Mouse (Mus musculus) ES-Bruce4 (cell line): ENCODE data around the gene Dock11. TPM values are rescaled to one million over a fixed set of nuclear protein-coding genes. Genes with fewer than 3 reads are reported as not detected.
A peak's percentile ranks its signal among the peaks of the same experiment; 100 is the strongest.

Experiments
- H3K27ac ChIP-seq: 2 replicates; pipeline ENCODE4 v1.5.1; 2012; ENCODE audit warnings: low read length, inconsistent platforms; ENCODE audit not compliant: insufficient read depth
- H3K27me3 ChIP-seq: 2 replicates; pipeline ENCODE4 v1.6.1; 2012; ENCODE audit warnings: mild to moderate bottlenecking, low read length, inconsistent platforms; ENCODE audit not compliant: control insufficient read depth, poor library complexity, insufficient read depth, severe bottlenecking
- H3K36me3 ChIP-seq: 2 replicates; pipeline ENCODE4 v1.6.1; 2012; ENCODE audit warnings: inconsistent platforms, mild to moderate bottlenecking, low read length, moderate library complexity; ENCODE audit not compliant: control insufficient read depth, poor library complexity, insufficient read depth, severe bottlenecking
- H3K4me1 ChIP-seq: one replicate; pipeline ENCODE4 v1.8.1; 2011; ENCODE audit warnings: low read length; ENCODE audit not compliant: control insufficient read depth, insufficient read depth
- H3K4me3 ChIP-seq: 2 replicates; pipeline ENCODE4 v1.5.1; 2011; ENCODE audit warnings: low read depth, mild to moderate bottlenecking, low read length
- H3K9ac ChIP-seq: 2 replicates; pipeline ENCODE4 v1.6.1; 2012; ENCODE audit warnings: low read depth, mild to moderate bottlenecking, inconsistent platforms; ENCODE audit not compliant: poor library complexity, severe bottlenecking
- H3K9me3 ChIP-seq: replicated peaks from 2 replicates; pipeline ENCODE4 v1.6.1; 2012; ENCODE audit warnings: mild to moderate bottlenecking, low read length, inconsistent platforms; ENCODE audit not compliant: control insufficient read depth, poor library complexity, insufficient read depth, severe bottlenecking
- CTCF ChIP-seq: IDR thresholded peaks from one replicate; pipeline ENCODE4 v1.8.1; 2011; ENCODE audit warnings: low read depth, low read length
- EP300 ChIP-seq: IDR thresholded peaks from 2 replicates; pipeline ENCODE4 v1.6.1; 2011; ENCODE audit warnings: low read depth, low read length; ENCODE audit not compliant: insufficient read depth
- POLR2A ChIP-seq: IDR thresholded peaks from one replicate; pipeline ENCODE4 v1.8.1; 2011; ENCODE audit warnings: low read length; ENCODE audit not compliant: insufficient read depth
- polyA plus RNA-seq: library from polyadenylated mRNA; stranded (reverse); fragments of >200 nt; gene quantifications from 2 replicates; pipeline ENCODE4 v1.2.4, GENCODE M21; 2011; ENCODE audit warnings: low read depth; ENCODE audit not compliant: missing spikeins, insufficient read depth, insufficient read length

Dock11 gene
- 49.0 and 54.7 TPM in 2 replicates for polyA plus RNA-seq

GRCm38 (mm10) chrX:35888087-35888895, at the start of gene Dock11:
TSS of gene Dock11 (plus strand) at chrX:35888832.
- Histone ChIP-seq H3K36me3 (no peaks in the 10 kb centered on the region), H3K4me1 (no peaks in the 10 kb centered on the region), H3K27me3 (no peaks in the 10 kb centered on the region), H3K27ac (no peak within 1 kb of the TSS), H3K4me3 (peak within 1 kb of the TSS; percentile 65), H3K9ac (peak within 1 kb of the TSS; percentile 66), H3K9me3 (no peaks in the 10 kb centered on the region)
- no peak for TF ChIP-seq POLR2A
- no peak for TF ChIP-seq CTCF
- TF ChIP-seq EP300: no peak

GRCm38 (mm10) chrX:35879703-35880102, 8.9 kb upstream of the Dock11 start:
- Histone ChIP-seq H3K4me1 (no peaks in the 10 kb centered on the region), H3K36me3 (no peaks in the 10 kb centered on the region), H3K9ac (no peak overlapping the region), H3K27ac (no peak overlapping the region), H3K4me3 (no peak overlapping the region), H3K9me3 (no peaks in the 10 kb centered on the region), H3K27me3 (no peaks in the 10 kb centered on the region)
- no peak for TF ChIP-seq POLR2A
- no peak for TF ChIP-seq CTCF
- TF ChIP-seq EP300: no peak

GRCm38 (mm10) chrX:35888945-35889799, 540 bp downstream of the Dock11 start:
- H3K9ac ChIP-seq: peak overlapping the region; percentile 66
- H3K36me3 ChIP-seq: no peaks in the 10 kb centered on the region
- H3K4me1 ChIP-seq: no peaks in the 10 kb centered on the region
- H3K27ac ChIP-seq: no peak overlapping the region
- peak overlapping the region; percentile 65 for H3K4me3 ChIP-seq
- H3K9me3 ChIP-seq: no peaks in the 10 kb centered on the region
- no peak for TF ChIP-seq EP300
- TF ChIP-seq CTCF: no peak
- no peak for TF ChIP-seq POLR2A
- no peaks in the 10 kb centered on the region for H3K27me3 ChIP-seq

GRCm38 (mm10) chrX:35889800-35890106, 1.1 kb downstream of the Dock11 start:
- H3K4me3 ChIP-seq: peak overlapping the region; percentile 65
- no peak for TF ChIP-seq CTCF
- no peak for TF ChIP-seq POLR2A
- no peak for TF ChIP-seq EP300
- no peaks in the 10 kb centered on the region for H3K36me3 ChIP-seq
- H3K27ac ChIP-seq: no peak overlapping the region
- no peaks in the 10 kb centered on the region for H3K4me1 ChIP-seq
- peak overlapping the region; percentile 66 for H3K9ac ChIP-seq
- no peaks in the 10 kb centered on the region for H3K27me3 ChIP-seq
- H3K9me3 ChIP-seq: no peaks in the 10 kb centered on the region

- H3K9me3 ChIP-seq: no peaks in the 10 kb centered on the region
- H3K36me3 ChIP-seq: no peaks in the 10 kb centered on the region
- no peak overlapping the region for H3K9ac ChIP-seq
- H3K4me3 ChIP-seq: no peak overlapping the region
- no peaks in the 10 kb centered on the region for H3K27me3 ChIP-seq
- no peaks in the 10 kb centered on the region for H3K4me1 ChIP-seq
- H3K27ac ChIP-seq: no peak overlapping the region
- no peak for TF ChIP-seq POLR2A
- TF ChIP-seq CTCF: no peak
- TF ChIP-seq EP300: no peak
These were observed 3.0 kb downstream of the Dock11 start for GRCm38 (mm10) chrX:35891534-35892125.

GRCm38 (mm10) chrX:35892377-35892776, 3.7 kb downstream of the Dock11 start:
- H3K27ac ChIP-seq: no peak overlapping the region
- no peak for TF ChIP-seq POLR2A
- no peak for TF ChIP-seq CTCF
- TF ChIP-seq EP300: no peak

More at GRCm38 (mm10) chrX:35892377-35892776, 3.7 kb downstream of the Dock11 start:
- H3K9ac ChIP-seq: no peak overlapping the region
- H3K9me3 ChIP-seq: no peaks in the 10 kb centered on the region
- no peaks in the 10 kb centered on the region for H3K36me3 ChIP-seq
- no peaks in the 10 kb centered on the region for H3K27me3 ChIP-seq
- no peaks in the 10 kb centered on the region for H3K4me1 ChIP-seq
- no peak overlapping the region for H3K4me3 ChIP-seq
